Mouse (Mus musculus): ENCODE results near the gene Morn3.

GRCm38 (mm10) chr5:123033646-123034160, 13.1 kb downstream of the Morn3 start:
- TF ChIP-seq CTCF (conservative IDR thresholded peaks at IDR 0.05 in 1 of 2, IDR thresholded peaks at IDR 0.05 in 1 of 2; ENCODE audit: low read depth in 2 of 2, low read length in 2 of 2) (no peak), MAFK (IDR thresholded peaks at IDR 0.05; ENCODE audit: insufficient replicate concordance, low read length) (no peak), PAX5 (IDR thresholded peaks at IDR 0.05; ENCODE audit: low read length) (no peak), EP300 (IDR thresholded peaks at IDR 0.05; ENCODE audit: low read length) (no peak), NRF1 (IDR thresholded peaks at IDR 0.05; ENCODE audit: low read depth, low read length) (no peak), RCOR1 (conservative IDR thresholded peaks at IDR 0.05; ENCODE audit: low read depth, low read length) (no peak), MYC (IDR thresholded peaks at IDR 0.05; ENCODE audit: low read depth, low read length) (no peak), POLR2A (IDR thresholded peaks at IDR 0.05; ENCODE audit: low read depth, low read length) (no peak), MAX (IDR thresholded peaks at IDR 0.05; ENCODE audit: low read length) (no peak), BHLHE40 (IDR thresholded peaks at IDR 0.05; ENCODE audit: low read depth, low read length) (no peak), ZNF384 (IDR thresholded peaks at IDR 0.05; ENCODE audit: low read depth, low read length) (no peak), HCFC1 (IDR thresholded peaks at IDR 0.05; ENCODE audit: low read depth, low read length) (no peak), NELFE (IDR thresholded peaks at IDR 0.05; ENCODE audit: low read depth, low read length) (no peak)
